Mouse (Mus musculus): ENCODE measurements around the gene Dennd1a. TPM values are rescaled to one million over a fixed set of nuclear protein-coding genes. Genes with fewer than 3 reads are reported as not detected.

The Dennd1a gene
- total and polyA plus RNA-seq, 2 experiments from 2014 or later, result 16.7 to 52.1 TPM

GRCm38 (mm10) chr2:37969713-37970485 lies 317.3 kb downstream of the Dennd1a start:
- Histone ChIP-seq H3K9ac (no peak overlapping the region), H3K9me3 (ENCODE audit: low read length) (no peaks in the 10 kb centered on the region), H3K27ac (ENCODE audit: low read depth, low read length) (no peak overlapping the region), H3K36me3 (ENCODE audit: insufficient read depth) (no peaks in the 10 kb centered on the region), H3K4me2 (ENCODE audit: low read depth) (no peak overlapping the region), H3K4me3 (ENCODE audit: low read depth, low read length) (no peak overlapping the region), H3K27me3 (ENCODE audit: insufficient read depth, low read length) (no peaks in the 10 kb centered on the region), H3K4me1 (ENCODE audit: insufficient read depth) (no peaks in the 10 kb centered on the region)
- WGBS, result 28% methylated on average over 5 of the region's 5 CpGs
- ATAC-seq (peak; percentile 82), DNase-seq (peak; percentile 37)
- no peak for TF ChIP-seq CTCF (IDR thresholded peaks at IDR 0.05; ENCODE audit: low read depth)

- peak; percentile 55 for ATAC-seq
- DNase-seq, result peak; percentile 25
- H3K4me3 ChIP-seq (ENCODE audit: low read depth, low read length), result no peak overlapping the region
- H3K9me3 ChIP-seq (ENCODE audit: low read length), result no peaks in the 10 kb centered on the region
- 0 out of 2 replicates have a peak overlapping the region, but pooled peaks have one; percentile 17 for H3K27ac ChIP-seq (ENCODE audit: low read depth, low read length)
- H3K36me3 ChIP-seq (ENCODE audit: insufficient read depth), result no peaks in the 10 kb centered on the region
- H3K27me3 ChIP-seq (ENCODE audit: insufficient read depth, low read length), result no peaks in the 10 kb centered on the region
- TF ChIP-seq CTCF (IDR thresholded peaks at IDR 0.05; ENCODE audit: low read depth), result no peak
- WGBS, result 27% methylated on average over 4 of the region's 4 CpGs
- no peaks in the 10 kb centered on the region for H3K4me1 ChIP-seq (ENCODE audit: insufficient read depth)
- no peak overlapping the region for H3K9ac ChIP-seq
- H3K4me2 ChIP-seq (ENCODE audit: low read depth), result no peak overlapping the region
These were observed 322.7 kb downstream of the Dennd1a start for GRCm38 (mm10) chr2:37964534-37964933.

GRCm38 (mm10) chr2:37963362-37963761 lies 323.8 kb downstream of the Dennd1a start:
- Histone ChIP-seq H3K36me3 (ENCODE audit: insufficient read depth) (no peaks in the 10 kb centered on the region), H3K27ac (ENCODE audit: low read depth, low read length) (peak overlapping the region; percentile 31), H3K9ac (no peak overlapping the region), H3K4me2 (ENCODE audit: low read depth) (no peak overlapping the region), H3K4me3 (ENCODE audit: low read depth, low read length) (no peak overlapping the region), H3K4me1 (ENCODE audit: insufficient read depth) (no peaks in the 10 kb centered on the region), H3K9me3 (ENCODE audit: low read length) (no peaks in the 10 kb centered on the region), H3K27me3 (ENCODE audit: insufficient read depth, low read length) (no peaks in the 10 kb centered on the region)
- 14% methylated on average over 4 of the region's 4 CpGs for WGBS
- no peak for TF ChIP-seq CTCF (IDR thresholded peaks at IDR 0.05; ENCODE audit: low read depth)
- ATAC-seq (peak; percentile 85), DNase-seq (peak; percentile 50)

- ATAC-seq (no peak), DNase-seq (no peak)
- H3K4me3 ChIP-seq (ENCODE audit: low read depth, low read length), result no peak overlapping the region
- H3K9ac ChIP-seq, result no peak overlapping the region
- no peak overlapping the region for H3K4me2 ChIP-seq (ENCODE audit: low read depth)
- H3K27me3 ChIP-seq (ENCODE audit: insufficient read depth, low read length), result no peaks in the 10 kb centered on the region
- H3K4me1 ChIP-seq (ENCODE audit: insufficient read depth), result 0 out of 2 replicates have a peak, but pooled peaks cover 4% of the 10 kb centered on the region
- TF ChIP-seq CTCF (IDR thresholded peaks at IDR 0.05; ENCODE audit: low read depth), result peak; percentile 45
- H3K36me3 ChIP-seq (ENCODE audit: insufficient read depth), result no peaks in the 10 kb centered on the region; the same call in 1 of the 2 replicates
- H3K27ac ChIP-seq (ENCODE audit: low read depth, low read length), result no peak overlapping the region
- H3K9me3 ChIP-seq (ENCODE audit: low read length), result no peaks in the 10 kb centered on the region
- 41% methylated on average over 2 of the region's 2 CpGs for WGBS
These were observed 338.8 kb downstream of the Dennd1a start for GRCm38 (mm10) chr2:37948424-37948823.

GRCm38 (mm10) chr2:37945598-37946336 lies 341.4 kb downstream of the Dennd1a start:
- H3K4me2 ChIP-seq (ENCODE audit: low read depth), result no peak overlapping the region
- WGBS, result 18% methylated on average over 9 of the region's 9 CpGs
- no peak overlapping the region for H3K9ac ChIP-seq
- no peak overlapping the region for H3K4me3 ChIP-seq (ENCODE audit: low read depth, low read length)
- H3K27ac ChIP-seq (ENCODE audit: low read depth, low read length), result peak overlapping the region; percentile 54
- H3K27me3 ChIP-seq (ENCODE audit: insufficient read depth, low read length), result no peaks in the 10 kb centered on the region
- H3K36me3 ChIP-seq (ENCODE audit: insufficient read depth), result no peaks in the 10 kb centered on the region; the same call in 1 of the 2 replicates
- H3K9me3 ChIP-seq (ENCODE audit: low read length), result no peaks in the 10 kb centered on the region
- no peak for TF ChIP-seq CTCF (IDR thresholded peaks at IDR 0.05; ENCODE audit: low read depth)
- 0 out of 2 replicates have a peak, but pooled peaks cover 4% of the 10 kb centered on the region for H3K4me1 ChIP-seq (ENCODE audit: insufficient read depth)
- ATAC-seq (peak; percentile 59), DNase-seq (peak; percentile 54)

- TF ChIP-seq CTCF (IDR thresholded peaks at IDR 0.05; ENCODE audit: low read depth), result no peak
These were observed 344.3 kb downstream of the Dennd1a start for GRCm38 (mm10) chr2:37942906-37943305.

GRCm38 (mm10) chr2:37941741-37942140 lies 345.4 kb downstream of the Dennd1a start:
- no peak overlapping the region for H3K9ac ChIP-seq
- 0 out of 2 replicates have a peak, but pooled peaks cover 4% of the 10 kb centered on the region for H3K4me1 ChIP-seq (ENCODE audit: insufficient read depth)
- DNase-seq (no peak), ATAC-seq (no peak)
- H3K4me3 ChIP-seq (ENCODE audit: low read depth, low read length), result no peak overlapping the region
- no peak overlapping the region for H3K4me2 ChIP-seq (ENCODE audit: low read depth)
- TF ChIP-seq CTCF (IDR thresholded peaks at IDR 0.05; ENCODE audit: low read depth), result no peak
- no peaks in the 10 kb centered on the region for H3K36me3 ChIP-seq (ENCODE audit: insufficient read depth)
- H3K27ac ChIP-seq (ENCODE audit: low read depth, low read length), result no peak overlapping the region
- no peaks in the 10 kb centered on the region for H3K9me3 ChIP-seq (ENCODE audit: low read length)
- no peaks in the 10 kb centered on the region for H3K27me3 ChIP-seq (ENCODE audit: insufficient read depth, low read length)

More at GRCm38 (mm10) chr2:37942906-37943305, 344.3 kb downstream of the Dennd1a start:
- no peak for DNase-seq
- no peak for ATAC-seq
- Histone ChIP-seq H3K4me2 (ENCODE audit: low read depth) (no peak overlapping the region), H3K9me3 (ENCODE audit: low read length) (no peaks in the 10 kb centered on the region), H3K9ac (no peak overlapping the region), H3K4me3 (ENCODE audit: low read depth, low read length) (no peak overlapping the region), H3K36me3 (ENCODE audit: insufficient read depth) (no peaks in the 10 kb centered on the region; the same call in 1 of the 2 replicates), H3K4me1 (ENCODE audit: insufficient read depth) (0 out of 2 replicates have a peak, but pooled peaks cover 4% of the 10 kb centered on the region), H3K27ac (ENCODE audit: low read depth, low read length) (no peak overlapping the region), H3K27me3 (ENCODE audit: insufficient read depth, low read length) (no peaks in the 10 kb centered on the region)
- 80% methylated on average over 2 of the region's 2 CpGs for WGBS

Data from forebrain, postnatal 0 days (tissue).